Comparison of ENCODE assay signal across 8 mouse cellular contexts in the genomic region with DNA sequence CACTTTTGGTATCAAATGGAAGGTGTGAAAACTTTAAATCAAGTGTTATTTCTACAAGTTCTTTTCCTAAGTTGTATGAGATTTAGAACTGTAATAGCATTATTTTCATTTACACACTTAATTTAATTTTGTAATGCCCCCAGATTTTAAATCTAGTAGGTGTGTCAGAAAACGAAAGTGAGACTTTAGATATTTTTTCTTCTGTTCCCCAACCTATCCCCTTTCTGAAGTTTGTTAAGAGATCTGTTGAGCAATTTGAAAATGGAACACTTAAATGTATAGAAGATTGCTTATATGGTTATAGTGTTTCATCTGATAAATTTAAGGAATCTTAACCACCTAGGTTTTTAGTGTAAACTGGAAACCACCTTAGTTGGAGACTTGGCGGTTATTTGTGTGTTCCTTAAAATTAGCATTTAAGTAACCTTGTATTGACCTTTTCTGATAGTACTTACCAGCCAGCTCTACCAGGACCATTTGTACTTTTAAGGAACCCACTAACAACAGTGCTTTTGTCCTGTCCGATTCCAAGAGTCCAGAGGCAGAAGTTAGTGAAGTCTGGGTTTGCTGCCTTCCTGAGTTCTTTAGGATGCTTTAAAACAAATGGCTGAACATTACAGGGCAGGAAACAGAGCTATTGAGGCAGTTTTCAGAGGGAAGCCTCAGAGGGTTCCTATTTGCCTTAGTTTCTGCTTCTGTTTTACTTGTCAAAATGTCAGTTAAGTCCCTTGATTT. TPM values are rescaled to one million over a fixed set of nuclear protein-coding genes. Genes with fewer than 3 reads are reported as not detected.
DNase-seq lines count a peak whose midpoint lies in the region; ATAC-seq lines count a peak whose summit lies in the region.

No protein-coding gene starts in this region.

- H3K27ac ChIP-seq in limb, embryonic 12.5 days, result 0 out of 2 replicates have a peak overlapping the region, but pooled peaks have one; percentile 17

- peaks cover 54% of the 10 kb centered on the region for H3K4me1 ChIP-seq in megakaryocyte, embryonic 14.5 days
- H3K4me1 ChIP-seq in limb, embryonic 12.5 days (replicated peaks), result peaks cover 17% of the 10 kb centered on the region

- H3K27me3 ChIP-seq in megakaryocyte, embryonic 14.5 days (replicated peaks), result no peaks in the 10 kb centered on the region
- H3K27me3 ChIP-seq in limb, embryonic 12.5 days, result no peaks in the 10 kb centered on the region
- H3K27me3 ChIP-seq in splenic B cell, adult 2 months (ENCODE audit: control insufficient read depth, insufficient read depth, low read length, poor library complexity, severe bottlenecking), result no peaks in the 10 kb centered on the region

- H3K4me3 ChIP-seq in megakaryocyte, embryonic 14.5 days (replicated peaks), result peak overlapping the region; percentile 97
- peak overlapping the region; percentile 23 for H3K4me3 ChIP-seq in limb, embryonic 12.5 days (replicated peaks)

- DNase-seq in embryo, embryonic 10.5 days (ENCODE audit: low spot score), result peak; percentile 28
- DNase-seq in embryo, embryonic 10 days (ENCODE audit: low spot score), result no peak
- DNase-seq in splenic B cell, adult 2 months (ENCODE audit: low read depth, low spot score), result peak; percentile 27
- no peak for DNase-seq in layer of hippocampus, adult 8-10 months (ENCODE audit: low spot score in 2 of 2)
- DNase-seq in ovary, postnatal 36 days (ENCODE audit: low spot score), result no peak

- peaks cover 28% of the 10 kb centered on the region for H3K36me3 ChIP-seq in megakaryocyte, embryonic 14.5 days (replicated peaks; ENCODE audit: low read length)
- 0 out of 2 replicates have a peak, but pooled peaks cover 4% of the 10 kb centered on the region for H3K36me3 ChIP-seq in limb, embryonic 12.5 days
- no peaks in the 10 kb centered on the region for H3K36me3 ChIP-seq in splenic B cell, adult 2 months (ENCODE audit: control insufficient read depth, insufficient read depth, low read length, poor library complexity, severe bottlenecking)

- peak overlapping the region; percentile 50 for H3K4me2 ChIP-seq in limb, embryonic 12.5 days

- WGBS in limb, embryonic 12.5 days, result 59% methylated on average over 3 of the region's 3 CpGs

- no peak overlapping the region for H3K9ac ChIP-seq in limb, embryonic 12.5 days (replicated peaks)

- H3K9me3 ChIP-seq in megakaryocyte, embryonic 14.5 days, result no peaks in the 10 kb centered on the region
- H3K9me3 ChIP-seq in limb, embryonic 12.5 days, result no peaks in the 10 kb centered on the region

- ATAC-seq in megakaryocyte, adult 5-6 weeks (ENCODE audit: poor library complexity, severe bottlenecking), result no peak
- no peak for ATAC-seq in limb, embryonic 12.5 days (ENCODE audit: insufficient number of reproducible peaks, insufficient read depth, low FRiP score, low TSS enrichment, low read depth)

RNA-seq across cellular contexts. Expression of a gene that starts 2.2 kb away (rescaled TPM):
- 13.1 and 45.7 TPM in 2 replicates for polyA plus RNA-seq in megakaryocyte, embryonic 14.5 days (2012; ENCODE audit: insufficient read depth, low replicate concordance)
- 48.8 and 50.4 TPM in 2 replicates for total RNA-seq in megakaryocyte, adult 5-6 weeks (2015)
- 29.0 and 40.9 TPM in 2 replicates for total RNA-seq in megakaryocyte, adult 5-6 weeks (2017)
- polyA plus RNA-seq in limb, embryonic 12.5 days (2016; fragmentation: Nextera tagmentation; extraction: Ambion mirVana), result 66.6 and 66.9 TPM in 2 replicates
- 10 to 100 TPM; 43.0 to 49.2 (median 46.6) TPM for total RNA-seq in layer of hippocampus, adult 8-10 months (2022)

Comparison
In these comparisons a context has a peak if more than half of its experiments do, and no peak if none do; other contexts are left out.
1. DNase-seq: peak in embryo, embryonic 10.5 days (single experiment) and splenic B cell, adult 2 months (single experiment); none in embryo, embryonic 10 days (single experiment), layer of hippocampus, adult 8-10 months (0 of 2) and ovary, postnatal 36 days (single experiment).